Mouse (Mus musculus) heart, postnatal 4 days (tissue): ENCODE results near the gene Spem1. TPM values are rescaled to one million over a fixed set of nuclear protein-coding genes. Genes with fewer than 3 reads are reported as not detected.
A peak's percentile ranks its signal among the peaks of the same experiment; 100 is the strongest.

ENCODE experiments used
- DNase-seq: peaks from one replicate; pipeline ENCODE4 v3.0.0; 2021
- total RNA-seq, 2 experiments: library from RNA; stranded (reverse); gene quantifications; 2 replicates each; pipeline ENCODE4 v1.2.3; 2021

Gene Spem1
- total RNA-seq, 2 experiments from 2014 or later = not detected

DNA sequence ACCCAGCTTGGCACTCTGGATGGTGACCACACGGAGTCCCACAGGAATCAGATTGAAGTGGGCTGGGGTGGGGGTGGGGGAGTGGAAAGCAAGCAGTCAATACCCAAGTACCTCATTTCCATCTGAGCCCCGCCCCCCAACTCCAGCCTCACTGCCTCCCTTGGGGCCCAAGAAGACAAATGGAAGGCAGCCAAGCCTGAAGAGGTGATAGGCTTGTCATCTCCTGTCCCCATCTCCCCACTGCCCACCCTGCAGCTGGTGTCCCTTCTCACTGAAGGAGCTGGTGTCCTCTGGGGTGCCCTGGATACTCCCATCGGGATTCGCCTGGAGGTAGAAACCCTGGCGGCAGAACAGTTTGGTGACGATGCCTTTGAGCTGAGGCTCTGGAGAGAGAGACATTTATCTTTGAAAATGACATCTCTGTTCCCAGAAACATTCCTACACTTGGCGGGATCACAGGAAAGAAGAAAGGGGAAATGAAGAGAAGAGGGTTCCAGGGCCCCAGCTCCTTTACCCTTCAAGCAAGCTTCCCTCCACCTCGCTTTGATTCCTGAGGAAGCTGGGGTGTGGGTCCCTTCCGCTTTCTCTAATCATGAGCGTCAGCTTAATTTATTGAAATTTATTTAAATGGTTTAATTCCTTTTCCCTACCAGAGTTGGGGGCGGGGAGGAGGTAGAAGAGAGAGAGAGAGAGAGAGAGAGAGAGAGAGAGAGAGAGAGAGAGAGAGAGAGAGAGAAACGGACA is 22.4 kb downstream of the Spem1 start:
- DNase-seq = no peak

DNA sequence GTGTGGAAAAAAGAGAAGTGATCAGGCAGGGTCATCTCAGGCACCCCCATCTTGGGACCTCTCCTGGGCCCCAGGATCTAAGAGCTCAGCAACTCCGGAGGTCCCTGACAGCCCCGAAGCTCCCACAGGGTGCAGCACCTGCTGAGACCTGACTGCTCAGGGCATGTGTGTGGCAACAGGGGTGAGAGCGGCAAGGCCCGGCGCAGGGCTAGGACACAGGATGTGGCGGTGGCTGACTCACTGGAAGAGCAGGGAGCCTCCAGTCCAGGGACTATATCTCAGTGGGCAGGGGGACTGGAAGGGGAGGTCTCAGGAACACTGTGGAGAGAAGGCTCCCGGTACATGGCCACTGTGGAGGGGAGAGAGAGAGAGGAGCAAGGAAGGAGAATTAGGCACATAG is 24.1 kb downstream of the Spem1 start:
- DNase-seq = no peak

GRCm38 (mm10) chr11:69795983-69796435 is 26.0 kb downstream of the Spem1 start:
- no peak for DNase-seq

DNA sequence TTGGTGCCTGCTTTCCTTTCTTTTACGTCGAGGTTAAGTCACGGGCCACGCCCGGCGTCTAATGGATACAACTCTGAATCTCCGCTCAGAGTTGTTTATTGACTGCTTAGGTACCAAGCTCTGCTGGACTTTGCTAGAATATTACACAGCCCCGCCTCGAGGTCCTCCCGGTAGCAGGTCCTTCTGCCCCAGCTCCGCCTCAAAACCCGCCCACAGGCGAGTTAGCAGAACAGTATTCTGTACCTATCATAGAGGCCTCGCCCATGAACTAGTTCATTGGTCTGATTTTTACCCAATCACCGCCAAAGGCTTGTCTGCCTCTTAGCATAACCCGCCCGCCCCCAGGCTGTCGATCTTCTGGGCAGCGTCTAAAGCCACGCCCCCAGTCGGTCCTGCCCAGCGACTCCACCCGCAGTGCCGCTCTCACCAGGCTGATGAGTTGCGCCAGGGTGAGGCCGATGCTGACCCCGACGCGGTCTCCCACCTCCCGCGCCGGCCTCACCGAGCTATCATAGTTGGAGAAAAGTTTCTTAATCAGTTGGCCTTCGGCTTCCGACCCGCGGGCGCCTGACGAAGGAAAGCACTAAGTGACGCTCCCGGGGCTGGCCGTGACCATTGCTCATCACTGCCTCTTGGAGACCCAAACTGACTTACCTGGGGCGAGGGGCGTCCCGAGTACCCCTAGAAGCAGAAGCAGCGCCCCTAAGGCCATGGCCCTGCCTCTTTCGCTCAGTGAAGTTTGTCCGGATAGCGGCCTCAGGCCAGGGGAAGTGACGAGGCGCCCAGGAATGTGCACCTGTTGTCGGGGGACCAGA is 26.6 kb downstream of the Spem1 start, which contains the start of gene Chrnb1:
TSS of gene Chrnb1 (minus strand) at position 776 of the 815 bp plus-strand sequence.
- DNase-seq = peak; percentile 94

- no peak for DNase-seq
Observed at GRCm38 (mm10) chr11:69793429-69793828, 28.6 kb downstream of the Spem1 start.

DNA sequence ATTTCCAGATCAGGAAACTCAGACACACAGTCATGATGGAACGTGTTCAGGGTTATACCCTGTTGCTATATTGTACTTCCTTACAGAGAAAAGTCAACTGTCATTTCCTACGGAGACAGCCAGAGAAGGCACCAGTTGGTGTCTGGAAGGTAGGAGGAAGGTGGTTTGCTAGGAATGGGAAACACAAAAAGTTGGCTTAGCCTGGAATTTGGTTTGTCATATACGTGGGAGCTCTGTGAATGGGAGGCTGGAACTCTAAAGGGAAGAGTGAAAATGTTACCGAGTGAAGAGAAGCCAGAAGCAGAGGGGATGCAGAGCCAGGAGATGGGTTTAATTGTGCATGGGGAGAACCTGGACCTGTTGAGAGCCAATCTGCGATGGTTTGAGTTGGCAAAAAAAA is 30.6 kb downstream of the Spem1 start:
- no peak for DNase-seq

- DNase-seq = no peak
Observed at GRCm38 (mm10) chr11:69789431-69789830, 32.5 kb downstream of the Spem1 start.

GRCm38 (mm10) chr11:69787306-69787705 is 34.7 kb downstream of the Spem1 start:
- no peak for DNase-seq

- peak; percentile 50 for DNase-seq
Observed at GRCm38 (mm10) chr11:69784793-69785272, 37.1 kb downstream of the Spem1 start.

- DNase-seq = no peak
Observed at GRCm38 (mm10) chr11:69781828-69782227, 40.2 kb downstream of the Spem1 start.

GRCm38 (mm10) chr11:69778985-69779384 is 43.0 kb downstream of the Spem1 start:
- no peak for DNase-seq

- peak; percentile 43 for DNase-seq
Observed at GRCm38 (mm10) chr11:69778258-69778982, 43.6 kb downstream of the Spem1 start.

GRCm38 (mm10) chr11:69777504-69778257 is 44.3 kb downstream of the Spem1 start:
- DNase-seq = no peak

DNA sequence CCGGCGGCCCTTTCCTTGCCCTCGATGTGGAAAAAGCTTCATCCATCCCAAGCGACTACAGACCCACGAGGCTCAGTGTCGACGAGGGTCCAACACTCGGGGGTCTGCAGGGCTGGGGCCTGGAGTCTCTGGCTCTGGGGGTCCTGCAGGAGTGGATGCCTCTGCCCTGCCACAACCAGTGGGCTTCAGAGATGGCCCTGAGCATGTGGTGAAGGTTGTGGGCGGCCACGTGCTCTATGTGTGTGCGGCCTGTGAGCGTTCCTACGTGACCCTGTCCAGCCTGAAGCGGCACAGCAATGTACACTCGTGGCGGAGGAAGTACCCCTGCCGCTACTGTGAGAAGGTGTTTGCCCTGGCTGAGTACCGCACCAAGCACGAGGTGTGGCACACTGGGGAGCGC is 45.5 kb downstream of the Spem1 start:
- DNase-seq = no peak

- DNase-seq = no peak
Observed at GRCm38 (mm10) chr11:69775716-69776115, 46.3 kb downstream of the Spem1 start.

DNA sequence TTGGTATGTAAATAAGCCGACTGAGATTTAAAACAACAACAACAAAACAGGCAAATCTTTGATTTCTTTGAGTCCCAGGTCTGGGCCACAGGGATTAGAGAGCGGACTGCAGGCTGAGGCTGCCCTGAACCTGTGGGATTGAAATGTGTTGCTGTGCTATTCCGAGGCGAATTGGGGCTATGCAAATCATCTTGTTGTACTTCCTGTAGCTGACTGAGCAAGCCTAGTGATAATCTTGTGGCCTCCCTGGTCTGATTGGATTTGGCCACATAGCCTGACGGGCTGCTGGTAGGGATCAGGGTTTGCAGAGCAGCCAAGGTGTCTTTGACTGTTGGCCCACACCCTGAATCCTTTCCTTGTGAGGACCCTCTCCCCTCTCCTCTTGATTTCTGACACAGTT is 47.0 kb downstream of the Spem1 start:
- no peak for DNase-seq

Other genes with a start within 250 kb of the Spem1 start
- gene Wrap53, start 241.9 kb downstream of the Spem1 start, total RNA-seq = 1 to 10 TPM; 5.8 to 7.0 TPM
- gene Trp53, start 241.8 kb downstream of the Spem1 start, total RNA-seq = 10 to 100 TPM; 41.6 to 46.1 TPM
- gene Atp1b2, start 216.2 kb downstream of the Spem1 start, total RNA-seq = 10 to 100 TPM; 27.0 to 29.1 TPM
- not detected for gene Shbg, start 204.3 kb downstream of the Spem1 start, total RNA-seq
- 1 to 10 TPM; 5.3 to 6.7 TPM for gene Sat2, start 200.2 kb downstream of the Spem1 start, total RNA-seq
- 10 to 100 TPM; 81.4 to 83.6 TPM for gene Fxr2, start 189.2 kb downstream of the Spem1 start, total RNA-seq
- gene Sox15, start 166.9 kb downstream of the Spem1 start, total RNA-seq = not detected
- gene Mpdu1, start 159.5 kb downstream of the Spem1 start, total RNA-seq = 10 to 100 TPM; 34.3 to 36.3 TPM
- 1 to 10 TPM; 4.0 to 6.0 TPM for gene Cd68, start 156.0 kb downstream of the Spem1 start, total RNA-seq
- 100 to 1,000 TPM; 535 to 537 TPM for gene Eif4a1, start 149.8 kb downstream of the Spem1 start, total RNA-seq
- gene Senp3, start 140.1 kb downstream of the Spem1 start, total RNA-seq = 10 to 100 TPM; 58.0 to 61.3 TPM
- 1 to 10 TPM; 2.3 to 2.6 TPM for gene Tnfsf13, start 136.4 kb downstream of the Spem1 start, total RNA-seq
- 10 to 100 TPM; 13.7 to 16.4 TPM for gene Tnfsf12, start 126.3 kb downstream of the Spem1 start, total RNA-seq
- gene Tnfsfm13, start 126.1 kb downstream of the Spem1 start, total RNA-seq = 1 to 10 TPM; 1.9 to 3.0 TPM
- gene Polr2a, start 63.5 kb downstream of the Spem1 start, total RNA-seq = 10 to 100 TPM; 53.7 TPM
- gene Slc35g3, start 60.2 kb downstream of the Spem1 start, total RNA-seq = not detected
- gene Zbtb4, start 56.3 kb downstream of the Spem1 start, total RNA-seq = 10 to 100 TPM; 34.1 to 36.8 TPM
- 1 to 10 TPM; 3.1 to 5.1 TPM for gene Chrnb1, start 26.2 kb downstream of the Spem1 start, total RNA-seq
- gene Fgf11, start 20.3 kb downstream of the Spem1 start, total RNA-seq = 1 to 10 TPM; 3.1 to 3.7 TPM
- under 1 TPM; 0.60 to 0.92 TPM for gene Tmem102, start 16.6 kb downstream of the Spem1 start, total RNA-seq
- gene Gm39566, start 6.9 kb downstream of the Spem1 start, total RNA-seq = not detected
- gene Spem2, start 3.7 kb downstream of the Spem1 start, total RNA-seq = not detected
- gene Nlgn2, start 15.6 kb upstream of the Spem1 start, total RNA-seq = 10 to 100 TPM; 11.0 to 11.6 TPM
- gene Tmem256, start 16.3 kb upstream of the Spem1 start, total RNA-seq = 100 to 1,000 TPM; 143 to 166 TPM
- gene Plscr3, start 24.2 kb upstream of the Spem1 start, total RNA-seq = 10 to 100 TPM; 59.7 to 59.9 TPM
- gene Tnk1, start 36.5 kb upstream of the Spem1 start, total RNA-seq = not detected
- gene Tmem95, start 55.8 kb upstream of the Spem1 start, total RNA-seq = not detected
- gene Kctd11, start 59.2 kb upstream of the Spem1 start, total RNA-seq = 1 to 10 TPM; 3.3 TPM
- 1 to 10 TPM; 2.8 to 3.2 TPM for gene Acap1, start 73.4 kb upstream of the Spem1 start, total RNA-seq
- gene 2810408A11Rik, start 78.8 kb upstream of the Spem1 start, total RNA-seq = 1 to 10 TPM; 5.2 to 6.2 TPM
- gene Neurl4, start 78.9 kb upstream of the Spem1 start, total RNA-seq = 10 to 100 TPM; 45.8 to 48.5 TPM
- 10 to 100 TPM; 29.6 to 33.0 TPM for gene Gps2, start 91.7 kb upstream of the Spem1 start, total RNA-seq
- gene Eif5a, start 99.8 kb upstream of the Spem1 start, total RNA-seq = 100 to 1,000 TPM; 550 to 556 TPM
- gene Ybx2, start 113.6 kb upstream of the Spem1 start, total RNA-seq = 10 to 100 TPM; 24.8 to 35.7 TPM
- 100 to 1,000 TPM in 1 of 2 experiments, 10 to 100 TPM in 1; 97.9 to 101 TPM for gene Slc2a4, start 126.0 kb upstream of the Spem1 start, total RNA-seq
- under 1 TPM in 1 of 2 experiments, not detected in 1; 0.76 TPM for gene Cldn7, start 142.6 kb upstream of the Spem1 start, total RNA-seq
- 100 to 1,000 TPM; 132 to 144 TPM for gene Ctdnep1, start 159.0 kb upstream of the Spem1 start, total RNA-seq
- 10 to 100 TPM; 63.1 to 64.6 TPM for gene Elp5, start 160.3 kb upstream of the Spem1 start, total RNA-seq
- 100 to 1,000 TPM; 271 TPM for gene Gabarap, start 169.0 kb upstream of the Spem1 start, total RNA-seq
- gene Phf23, start 173.6 kb upstream of the Spem1 start, total RNA-seq = 10 to 100 TPM; 25.0 to 30.3 TPM
- 10 to 100 TPM; 13.1 to 14.0 TPM for gene Dvl2, start 178.4 kb upstream of the Spem1 start, total RNA-seq
- 100 to 1,000 TPM; 862 to 957 TPM for gene Acadvl, start 193.2 kb upstream of the Spem1 start, total RNA-seq
- 10 to 100 TPM; 13.2 to 15.5 TPM for gene Dlg4, start 194.8 kb upstream of the Spem1 start, total RNA-seq
- gene Asgr1, start 231.9 kb upstream of the Spem1 start, total RNA-seq = not detected